Mouse (Mus musculus): Measurements from ENCODE around the gene Tmc4. TPM values are rescaled to one million over a fixed set of nuclear protein-coding genes. Genes with fewer than 3 reads are reported as not detected.

Tmc4 gene
- polyA plus RNA-seq, 1 experiment from 2014 or later = 4.3 TPM

- Histone ChIP-seq H3K27me3 (ENCODE audit: control insufficient read depth, insufficient read depth, low read length) (no peaks in the 10 kb centered on the region), H3K4me1 (ENCODE audit: control insufficient read depth, insufficient read depth, low read length) (peaks cover 6% of the 10 kb centered on the region; the same call in 1 of the 2 replicates), H3K36me3 (replicated peaks; ENCODE audit: control insufficient read depth, insufficient read depth, low read depth, low read length) (no peaks in the 10 kb centered on the region; the same call in none of the 2 replicates), H3K9me3 (replicated peaks; ENCODE audit: control insufficient read depth, low read length) (no peaks in the 10 kb centered on the region), H3K4me3 (ENCODE audit: low read depth, low read length) (peak within 1 kb of the TSS; percentile 98), H3K4me2 (ENCODE audit: low read depth, low read length) (peak within 1 kb of the TSS; percentile 86), H3K9ac (replicated peaks; ENCODE audit: low read length) (peak within 1 kb of the TSS; percentile 99), H3K27ac (replicated peaks; ENCODE audit: low read depth, low read length) (peak within 1 kb of the TSS; percentile 98)
- WGBS = under 1% methylated on average over 54 of the region's 58 CpGs
- ATAC-seq (replicated peaks; ENCODE audit: insufficient number of reproducible peaks, low FRiP score, low TSS enrichment, low read depth) (peak; percentile 99), DNase-seq (ENCODE audit: low spot score) (peak; percentile 98)
Observed at GRCm38 (mm10) chr7:3644672-3645487, 32.5 kb downstream of the Tmc4 start, which contains the start of gene Cnot3. Cnot3 (plus strand) TSS chr7:3645268.

- Histone ChIP-seq H3K4me2 (ENCODE audit: low read depth, low read length) (peak overlapping the region; percentile 54), H3K9me3 (replicated peaks; ENCODE audit: control insufficient read depth, low read length) (no peaks in the 10 kb centered on the region), H3K4me1 (ENCODE audit: control insufficient read depth, insufficient read depth, low read length) (peaks cover 6% of the 10 kb centered on the region; the same call in 1 of the 2 replicates), H3K27ac (replicated peaks; ENCODE audit: low read depth, low read length) (no peak overlapping the region), H3K36me3 (replicated peaks; ENCODE audit: control insufficient read depth, insufficient read depth, low read depth, low read length) (peaks cover 3% of the 10 kb centered on the region), H3K9ac (replicated peaks; ENCODE audit: low read length) (peak overlapping the region; percentile 37), H3K4me3 (ENCODE audit: low read depth, low read length) (peak overlapping the region; percentile 98), H3K27me3 (ENCODE audit: control insufficient read depth, insufficient read depth, low read length) (no peaks in the 10 kb centered on the region)
- under 1% methylated on average over 11 of the region's 11 CpGs for WGBS
- DNase-seq (ENCODE audit: low spot score) = peak; percentile 24
- no peak for ATAC-seq (replicated peaks; ENCODE audit: insufficient number of reproducible peaks, low FRiP score, low TSS enrichment, low read depth)
Observed at GRCm38 (mm10) chr7:3644348-3644671, 33.0 kb downstream of the Tmc4 start.

GRCm38 (mm10) chr7:3643843-3644242 is 33.5 kb downstream of the Tmc4 start:
- Histone ChIP-seq H3K9me3 (replicated peaks; ENCODE audit: control insufficient read depth, low read length) (no peaks in the 10 kb centered on the region), H3K4me3 (ENCODE audit: low read depth, low read length) (peak overlapping the region; percentile 98), H3K36me3 (replicated peaks; ENCODE audit: control insufficient read depth, insufficient read depth, low read depth, low read length) (peaks cover 3% of the 10 kb centered on the region), H3K27ac (replicated peaks; ENCODE audit: low read depth, low read length) (no peak overlapping the region), H3K27me3 (ENCODE audit: control insufficient read depth, insufficient read depth, low read length) (no peaks in the 10 kb centered on the region), H3K9ac (replicated peaks; ENCODE audit: low read length) (no peak overlapping the region; the same call in 1 of the 2 replicates), H3K4me1 (ENCODE audit: control insufficient read depth, insufficient read depth, low read length) (peaks cover 6% of the 10 kb centered on the region; the same call in 1 of the 2 replicates), H3K4me2 (ENCODE audit: low read depth, low read length) (peak overlapping the region; percentile 54)
- DNase-seq (ENCODE audit: low spot score) = no peak
- ATAC-seq (replicated peaks; ENCODE audit: insufficient number of reproducible peaks, low FRiP score, low TSS enrichment, low read depth) = no peak
- 25% methylated on average over 9 of the region's 9 CpGs for WGBS

DNA sequence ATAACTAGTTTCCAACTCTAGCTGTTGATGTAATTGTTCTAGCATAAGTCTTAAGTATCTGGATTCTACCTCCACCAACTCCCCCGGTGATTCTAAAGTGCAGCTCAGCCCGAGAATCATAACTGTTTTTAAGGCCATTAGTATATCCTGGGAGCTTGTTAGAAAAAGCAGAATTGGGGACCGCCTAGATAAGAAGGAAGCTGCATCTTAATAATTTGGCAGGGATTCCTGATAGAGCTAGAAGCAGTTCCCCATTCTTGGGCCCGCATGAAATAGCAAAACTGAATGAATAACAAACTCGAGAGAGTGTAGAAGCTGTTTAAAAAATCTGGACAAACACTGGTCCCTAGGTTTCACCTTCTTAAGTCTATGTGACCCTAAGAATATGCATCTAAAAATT is 33.9 kb downstream of the Tmc4 start:
- WGBS = 72% methylated on average over 5 of the region's 5 CpGs

GRCm38 (mm10) chr7:3630478-3630815 is 46.9 kb downstream of the Tmc4 start:
- ATAC-seq (replicated peaks; ENCODE audit: insufficient number of reproducible peaks, low FRiP score, low TSS enrichment, low read depth) (no peak), DNase-seq (ENCODE audit: low spot score) (no peak)
- WGBS = 56% methylated on average over 3 of the region's 3 CpGs
- Histone ChIP-seq H3K4me3 (ENCODE audit: low read depth, low read length) (peak overlapping the region; percentile 43), H3K4me1 (ENCODE audit: control insufficient read depth, insufficient read depth, low read length) (no peaks in the 10 kb centered on the region), H3K27ac (replicated peaks; ENCODE audit: low read depth, low read length) (no peak overlapping the region), H3K4me2 (ENCODE audit: low read depth, low read length) (peak overlapping the region; percentile 78), H3K9ac (replicated peaks; ENCODE audit: low read length) (peak overlapping the region; percentile 77), H3K36me3 (replicated peaks; ENCODE audit: control insufficient read depth, insufficient read depth, low read depth, low read length) (peaks cover 3% of the 10 kb centered on the region), H3K27me3 (ENCODE audit: control insufficient read depth, insufficient read depth, low read length) (no peaks in the 10 kb centered on the region), H3K9me3 (replicated peaks; ENCODE audit: control insufficient read depth, low read length) (no peaks in the 10 kb centered on the region)

More for the DNA sequence above, 33.9 kb downstream of the Tmc4 start:
- ATAC-seq (replicated peaks; ENCODE audit: insufficient number of reproducible peaks, low FRiP score, low TSS enrichment, low read depth) = no peak
- Histone ChIP-seq H3K4me3 (ENCODE audit: low read depth, low read length) (no peak overlapping the region), H3K4me1 (ENCODE audit: control insufficient read depth, insufficient read depth, low read length) (peaks cover 6% of the 10 kb centered on the region; the same call in 1 of the 2 replicates), H3K36me3 (replicated peaks; ENCODE audit: control insufficient read depth, insufficient read depth, low read depth, low read length) (peaks cover 3% of the 10 kb centered on the region), H3K4me2 (ENCODE audit: low read depth, low read length) (no peak overlapping the region; the same call in 1 of the 2 replicates), H3K9me3 (replicated peaks; ENCODE audit: control insufficient read depth, low read length) (no peaks in the 10 kb centered on the region), H3K27ac (replicated peaks; ENCODE audit: low read depth, low read length) (no peak overlapping the region), H3K27me3 (ENCODE audit: control insufficient read depth, insufficient read depth, low read length) (no peaks in the 10 kb centered on the region), H3K9ac (replicated peaks; ENCODE audit: low read length) (no peak overlapping the region)
- no peak for DNase-seq (ENCODE audit: low spot score)

GRCm38 (mm10) chr7:3629543-3630477 is 47.5 kb downstream of the Tmc4 start, which contains the start of the genes Tfpt and Prpf31:
Tfpt (minus strand) TSS chr7:3629929.
Prpf31 (plus strand) TSS chr7:3629985.
- H3K4me1 ChIP-seq (ENCODE audit: control insufficient read depth, insufficient read depth, low read length) = no peaks in the 10 kb centered on the region
- peak within 1 kb of the TSS; percentile 78 for H3K4me2 ChIP-seq (ENCODE audit: low read depth, low read length)
- no peak within 1 kb of the TSS for H3K27ac ChIP-seq (replicated peaks; ENCODE audit: low read depth, low read length)
- ATAC-seq (replicated peaks; ENCODE audit: insufficient number of reproducible peaks, low FRiP score, low TSS enrichment, low read depth) (peak; percentile 84), DNase-seq (ENCODE audit: low spot score) (peak; percentile 96)
- H3K36me3 ChIP-seq (replicated peaks; ENCODE audit: control insufficient read depth, insufficient read depth, low read depth, low read length) = peaks cover 3% of the 10 kb centered on the region
- 1% methylated on average over 47 of the region's 47 CpGs for WGBS
- no peaks in the 10 kb centered on the region for H3K27me3 ChIP-seq (ENCODE audit: control insufficient read depth, insufficient read depth, low read length)
- no peaks in the 10 kb centered on the region for H3K9me3 ChIP-seq (replicated peaks; ENCODE audit: control insufficient read depth, low read length)
- peak within 1 kb of the TSS; percentile 43 for H3K4me3 ChIP-seq (ENCODE audit: low read depth, low read length)
- peak within 1 kb of the TSS; percentile 77 for H3K9ac ChIP-seq (replicated peaks; ENCODE audit: low read length)

GRCm38 (mm10) chr7:3629030-3629429 is 48.3 kb downstream of the Tmc4 start:
- peak; percentile 24; the same call in 1 of the 2 replicates for ATAC-seq (replicated peaks; ENCODE audit: insufficient number of reproducible peaks, low FRiP score, low TSS enrichment, low read depth)
- no peaks in the 10 kb centered on the region for H3K4me1 ChIP-seq (ENCODE audit: control insufficient read depth, insufficient read depth, low read length)
- peak overlapping the region; percentile 74 for H3K4me2 ChIP-seq (ENCODE audit: low read depth, low read length)
- peak overlapping the region; percentile 68 for H3K9ac ChIP-seq (replicated peaks; ENCODE audit: low read length)
- WGBS = 34% methylated on average over 4 of the region's 4 CpGs
- H3K27me3 ChIP-seq (ENCODE audit: control insufficient read depth, insufficient read depth, low read length) = no peaks in the 10 kb centered on the region
- no peaks in the 10 kb centered on the region for H3K9me3 ChIP-seq (replicated peaks; ENCODE audit: control insufficient read depth, low read length)
- no peak overlapping the region for H3K27ac ChIP-seq (replicated peaks; ENCODE audit: low read depth, low read length)
- H3K36me3 ChIP-seq (replicated peaks; ENCODE audit: control insufficient read depth, insufficient read depth, low read depth, low read length) = peaks cover 3% of the 10 kb centered on the region
- H3K4me3 ChIP-seq (ENCODE audit: low read depth, low read length) = peak overlapping the region; percentile 43
- no peak for DNase-seq (ENCODE audit: low spot score)

Data from embryonic facial prominence, embryonic 11.5 days (tissue).